Mouse (Mus musculus) neutrophil, adult 59 days (primary cell): ENCODE results near the gene Gpbp1. TPM values are rescaled to one million over a fixed set of nuclear protein-coding genes. Genes with fewer than 3 reads are reported as not detected.

Experiments
- total RNA-seq, 2 experiments: library from RNA; stranded (reverse); gene quantifications; 1 replicate in 1 of 2; 2 replicates in 1 of 2; pipeline ENCODE4 v1.2.4; 2023

The Gpbp1 gene
- 10 to 100 TPM; 55.3 to 61.9 TPM for total RNA-seq

GRCm38 (mm10) chr13:111489802-111490723 is at the start of gene Gpbp1:
TSS of gene Gpbp1 (minus strand) at chr13:111490111.

Other genes starting within 250 kb of the Gpbp1 start
- not detected for gene Actbl2, start 235.1 kb downstream of the Gpbp1 start, total RNA-seq
- under 1 TPM in 1 of 2 experiments, not detected in 1; 0.80 TPM for gene Gm49496, start 59.8 kb upstream of the Gpbp1 start, total RNA-seq
- gene Gm10198, start 102.7 kb upstream of the Gpbp1 start, total RNA-seq = not detected
- 10 to 100 TPM; 52.0 to 56.6 TPM for gene Mier3, start 190.9 kb upstream of the Gpbp1 start, total RNA-seq